Mouse (Mus musculus): ENCODE results near the gene Car2.

- TF ChIP-seq CTCF (IDR thresholded peaks at IDR 0.05; ENCODE audit: low read depth, low read length) = no peak
- TF ChIP-seq POLR2A (IDR thresholded peaks at IDR 0.05; ENCODE audit: extremely low read depth, insufficient read depth, low read length) = no peak
Measured at GRCm38 (mm10) chr3:14907271-14907670, 21.2 kb downstream of the Car2 start.

Measured in liver, adult 2 months (tissue).